Mouse (Mus musculus) gastrocnemius, postnatal 4 days (tissue): Measurements from ENCODE around the gene Ranbp1. TPM values are rescaled to one million over a fixed set of nuclear protein-coding genes. Genes with fewer than 3 reads are reported as not detected.
"Not testable (repeated sequence)": the region's sequence is repeated elsewhere in the genome, so short reads cannot be mapped to it uniquely, and the experiment has no call there.

Source experiments
- DNase-seq, 2 experiments: peaks; one replicate each; pipeline ENCODE4 v3.0.0; 2021 to 2022; ENCODE audit warnings: low spot score in 2 of 2, mixed read lengths in 2 of 2
- microRNA-seq: library from miRNA; unstranded; fragments of <30 nt; microRNA quantifications from one replicate; pipeline ENCODE4 v1.2.0, GENCODE M21; 2021
- total RNA-seq, 2 experiments: library from RNA; stranded (reverse); gene quantifications; 2 replicates each; pipeline ENCODE4 v1.2.3; 2021

The Ranbp1 gene
- total RNA-seq, 2 experiments from 2014 or later: 105 to 109 TPM

GRCm38 (mm10) chr16:18210701-18211416 is 37.7 kb downstream of the Ranbp1 start:
- DNase-seq: peak in 1 of 2 experiments; percentile 61

GRCm38 (mm10) chr16:18203430-18204091 is 45.0 kb downstream of the Ranbp1 start:
- no peak for DNase-seq

GRCm38 (mm10) chr16:18202061-18202460 is 46.5 kb downstream of the Ranbp1 start:
- DNase-seq: no peak

GRCm38 (mm10) chr16:18201620-18202019 is 46.9 kb downstream of the Ranbp1 start:
- no peak for DNase-seq

- no peak for DNase-seq
Measured at GRCm38 (mm10) chr16:18200062-18200461, 48.5 kb downstream of the Ranbp1 start.

GRCm38 (mm10) chr16:18198365-18199098 is 50.0 kb downstream of the Ranbp1 start:
- DNase-seq: no peak

DNA sequence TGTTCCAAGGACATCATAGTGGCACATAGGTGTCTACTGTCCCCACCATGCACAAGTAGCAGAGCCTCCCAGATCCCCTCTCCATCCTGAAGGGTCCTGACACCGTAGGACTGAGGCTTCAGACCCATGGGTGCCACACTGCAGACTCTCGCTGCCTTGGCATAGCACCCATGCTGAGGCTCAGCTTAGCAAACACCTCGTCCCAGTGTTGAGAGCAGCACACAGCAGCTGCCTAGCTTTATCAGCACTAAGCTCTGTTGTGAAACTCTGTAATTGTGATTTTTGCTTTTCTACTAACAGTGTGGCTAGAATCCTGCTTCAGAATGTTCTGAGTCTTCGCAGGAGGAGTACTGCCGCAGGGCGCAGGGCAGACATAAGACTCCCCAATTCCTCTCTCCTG is 50.7 kb downstream of the Ranbp1 start:
- no peak for DNase-seq

GRCm38 (mm10) chr16:18195561-18195960 is 53.0 kb downstream of the Ranbp1 start:
- DNase-seq: not testable (repeated sequence)

DNA sequence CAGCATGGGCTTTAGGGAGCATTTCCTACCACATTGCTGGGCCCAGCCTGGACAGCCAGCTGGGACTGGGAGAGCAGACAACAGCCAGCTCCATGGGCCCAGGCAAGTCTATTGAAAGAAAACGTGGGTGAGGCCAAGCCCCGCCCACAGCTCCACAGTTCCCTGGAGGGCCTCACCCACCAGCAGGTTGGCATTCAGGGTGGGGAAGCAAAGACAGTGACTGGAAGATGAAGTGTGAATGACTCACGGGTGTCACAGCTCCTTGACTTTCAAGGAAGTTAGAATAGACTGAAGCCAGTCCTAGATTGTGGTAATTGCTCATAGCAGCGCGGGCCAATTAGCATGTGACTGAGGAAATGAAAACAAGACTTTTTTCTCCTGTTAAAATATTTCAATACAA is 53.5 kb downstream of the Ranbp1 start:
- no peak for DNase-seq

- no peak for DNase-seq
Measured at GRCm38 (mm10) chr16:18194208-18194985, 54.1 kb downstream of the Ranbp1 start.

GRCm38 (mm10) chr16:18191006-18191405 is 57.5 kb downstream of the Ranbp1 start:
- no peak for DNase-seq

Small RNA genes within 50 kb of the gene (microRNA-seq; reads per million reads assigned to microRNA genes)
- gene Gm24572 (not detected), gene Mir1306 (73.6 reads per million, percentile 47 among the genes with 10 or more reads in this experiment)

Other genes starting within 250 kb of the Ranbp1 start
- 10 to 100 TPM; 35.3 to 35.4 TPM for gene Dgcr6, start 195.9 kb downstream of the Ranbp1 start, total RNA-seq
- gene Prodh, start 158.5 kb downstream of the Ranbp1 start, total RNA-seq: 1 to 10 TPM; 3.1 to 3.7 TPM
- gene Rtn4r, start 121.1 kb downstream of the Ranbp1 start, total RNA-seq: 1 to 10 TPM; 1.2 to 1.4 TPM
- gene Ccdc188, start 30.9 kb downstream of the Ranbp1 start, total RNA-seq: not detected
- 10 to 100 TPM; 37.7 to 42.1 TPM for gene Zdhhc8, start 13.6 kb downstream of the Ranbp1 start, total RNA-seq
- gene Trmt2a, start 53 bp downstream of the Ranbp1 start, total RNA-seq: 10 to 100 TPM; 31.6 to 37.2 TPM
- not detected for gene Gm49776, start 9.6 kb upstream of the Ranbp1 start, total RNA-seq
- gene Dgcr8, start 40.5 kb upstream of the Ranbp1 start, total RNA-seq: 10 to 100 TPM; 46.4 to 56.6 TPM
- gene Tango2, start 99.4 kb upstream of the Ranbp1 start, total RNA-seq: 10 to 100 TPM; 18.7 to 18.8 TPM
- gene Arvcf, start 99.5 kb upstream of the Ranbp1 start, total RNA-seq: 10 to 100 TPM; 34.6 to 36.9 TPM
- 10 to 100 TPM; 10.1 to 14.9 TPM for gene Txnrd2, start 177.7 kb upstream of the Ranbp1 start, total RNA-seq
- gene Comt, start 178.1 kb upstream of the Ranbp1 start, total RNA-seq: 10 to 100 TPM; 52.9 to 62.8 TPM
- gene Gnb1l, start 250.0 kb upstream of the Ranbp1 start, total RNA-seq: 1 to 10 TPM; 4.5 to 6.0 TPM